Mouse (Mus musculus) cortical plate, adult 2 months (tissue): ENCODE results near the gene Tspan14.

Experiments used
- CTCF ChIP-seq: fragments of 200-500 bp; IDR thresholded peaks from 2 replicates; pipeline ENCODE4 v1.5.1; 2011; ENCODE audit warnings: mild to moderate bottlenecking, control low read depth, low read length; ENCODE audit not compliant: insufficient read depth; ENCODE audit errors: extremely low read depth
- POLR2A ChIP-seq: fragments of 200-500 bp; IDR thresholded peaks from 2 replicates; pipeline ENCODE4 v1.6.1; 2011; ENCODE audit warnings: mild to moderate bottlenecking, low read length, control low read depth; ENCODE audit not compliant: insufficient read depth; ENCODE audit errors: extremely low read depth

- no peak for TF ChIP-seq POLR2A
- TF ChIP-seq CTCF, result no peak
These were observed 72.7 kb downstream of the Tspan14 start for GRCm38 (mm10) chr14:40893884-40894283.
